Mouse (Mus musculus) midbrain, embryonic 12.5 days (tissue): Measurements from ENCODE around the gene Hes7. TPM values are rescaled to one million over a fixed set of nuclear protein-coding genes. Genes with fewer than 3 reads are reported as not detected.

ENCODE experiments used
- ATAC-seq: fragments of 200-750 bp; cut with Nextera tagmentation; 2 replicates; pipeline ENCODE4 v1.8.0; 2017; ENCODE audit warnings: low read depth, moderate TSS enrichment, moderate library complexity; ENCODE audit not compliant: low FRiP score
- H3K27ac ChIP-seq: fragments of 300-500 bp; sonication (generic); replicated peaks from 2 replicates; pipeline ENCODE4 v1.5.1; 2016; ENCODE audit warnings: mild to moderate bottlenecking
- H3K27me3 ChIP-seq: fragments of 300-500 bp; sonication (generic); 2 replicates; pipeline ENCODE4 v1.6.1; 2016; ENCODE audit warnings: mild to moderate bottlenecking
- H3K36me3 ChIP-seq: fragments of 300-500 bp; sonication (generic); 2 replicates; pipeline ENCODE4 v1.6.1; 2016
- H3K4me1 ChIP-seq: fragments of 300-500 bp; sonication (generic); 2 replicates; pipeline ENCODE4 v1.6.1; 2016
- H3K4me2 ChIP-seq: fragments of 300-500 bp; sonication (generic); replicated peaks from 2 replicates; pipeline ENCODE4 v1.6.1; 2016; ENCODE audit warnings: mild to moderate bottlenecking, moderate library complexity
- H3K4me3 ChIP-seq: fragments of 300-500 bp; sonication (generic); 2 replicates; pipeline ENCODE4 v1.5.1; 2016; ENCODE audit warnings: mild to moderate bottlenecking
- H3K9ac ChIP-seq: fragments of 300-500 bp; sonication (generic); replicated peaks from 2 replicates; pipeline ENCODE4 v1.6.1; 2016; ENCODE audit warnings: mild to moderate bottlenecking, moderate library complexity
- H3K9me3 ChIP-seq: fragments of 300-500 bp; sonication (generic); 2 replicates; pipeline ENCODE4 v1.6.1; 2016; ENCODE audit warnings: mild to moderate bottlenecking
- WGBS: fragments of 180-500 bp; shearing (Covaris S2); methylation state at CpG from one replicate; pipeline ENCODE4 v1.1.7; 2016; 5-methylcytosine and 5-hydroxymethylcytosine counted together
- polyA plus RNA-seq: library from polyadenylated mRNA; unstranded; fragments of >200 nt; fragmentation: Nextera tagmentation; extraction: Ambion mirVana; gene quantifications from 2 replicates; pipeline ENCODE4 v1.2.1, GENCODE M21; 2016

Hes7 gene
- polyA plus RNA-seq, 1 experiment from 2014 or later: 0.38 TPM

DNA sequence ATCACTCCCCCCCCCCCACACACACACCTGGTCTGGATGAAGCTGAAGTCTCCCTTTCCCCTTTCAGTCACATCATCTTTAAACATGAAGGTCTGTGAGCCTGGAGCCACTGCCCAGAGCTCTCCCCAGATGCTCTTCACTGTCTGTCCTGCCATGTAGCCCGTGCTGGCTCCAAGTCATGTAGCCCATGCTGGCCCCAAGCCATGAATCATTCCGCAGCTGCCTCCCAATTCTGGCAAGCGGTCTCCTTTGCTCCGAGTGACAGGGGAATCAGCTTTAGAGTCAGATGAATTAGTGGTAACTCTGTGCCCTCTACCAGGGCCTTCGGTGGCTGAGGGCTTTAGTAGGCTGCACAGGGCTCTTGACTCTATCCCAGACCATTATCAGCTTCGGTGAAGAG, 29.5 kb downstream of the Hes7 start:
- Histone ChIP-seq H3K9ac (no peak overlapping the region), H3K4me1 (peaks cover 5% of the 10 kb centered on the region), H3K36me3 (no peaks in the 10 kb centered on the region), H3K4me2 (no peak overlapping the region), H3K4me3 (no peak overlapping the region), H3K27me3 (peaks cover 18% of the 10 kb centered on the region), H3K27ac (no peak overlapping the region), H3K9me3 (no peaks in the 10 kb centered on the region)
- 83% methylated on average over 6 of the region's 6 CpGs for WGBS
- no peak for ATAC-seq

DNA sequence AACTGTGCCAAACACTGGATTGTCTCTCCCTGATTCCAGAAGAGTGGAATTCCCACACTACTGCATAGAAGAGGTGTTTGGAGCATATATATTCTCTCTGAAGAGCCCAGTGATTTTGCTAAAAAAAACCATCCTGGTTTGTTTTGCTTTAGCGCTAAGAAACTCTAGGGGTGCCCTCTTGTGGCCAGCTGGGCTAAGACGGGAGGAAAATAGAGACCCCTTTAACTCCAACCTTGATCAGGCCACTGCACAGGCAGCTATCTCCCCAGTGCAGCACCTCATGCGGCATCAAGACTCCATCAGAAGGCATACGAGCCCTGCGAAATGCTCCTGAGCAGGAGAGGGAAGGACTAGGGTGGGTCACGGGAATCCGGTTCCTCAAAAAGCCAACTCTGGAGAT, 30.2 kb downstream of the Hes7 start:
- 0 out of 2 replicates have a peak overlapping the region, but pooled peaks have one; percentile 28 for H3K9ac ChIP-seq
- H3K4me1 ChIP-seq: peaks cover 5% of the 10 kb centered on the region
- 5% methylated on average over 7 of the region's 7 CpGs for WGBS
- H3K4me3 ChIP-seq: no peak overlapping the region
- peaks cover 18% of the 10 kb centered on the region for H3K27me3 ChIP-seq
- no peak for ATAC-seq
- H3K4me2 ChIP-seq: peak overlapping the region; percentile 25
- no peak overlapping the region for H3K27ac ChIP-seq
- H3K9me3 ChIP-seq: no peaks in the 10 kb centered on the region
- no peaks in the 10 kb centered on the region for H3K36me3 ChIP-seq

DNA sequence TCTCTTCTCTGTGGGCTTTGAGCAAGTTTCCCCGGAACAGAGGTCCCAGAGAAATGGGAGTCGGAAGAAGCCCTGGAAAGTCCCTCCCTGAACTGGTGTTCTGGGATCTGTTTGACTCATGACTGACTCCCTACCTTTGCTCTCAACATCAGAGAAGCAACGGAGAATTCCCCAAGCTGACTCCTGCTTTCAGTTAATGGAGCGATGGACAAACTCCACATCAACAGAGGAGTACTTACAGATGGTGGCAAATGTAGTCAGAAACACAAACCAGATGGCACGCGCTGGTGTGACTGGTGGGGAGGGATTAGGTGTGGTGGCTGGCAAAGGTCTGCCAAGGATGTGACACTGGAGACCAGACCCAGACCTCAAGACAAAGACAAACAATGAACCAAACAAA, 30.8 kb downstream of the Hes7 start:
- Histone ChIP-seq H3K27ac (no peak overlapping the region), H3K9ac (no peak overlapping the region), H3K36me3 (no peaks in the 10 kb centered on the region), H3K9me3 (no peaks in the 10 kb centered on the region), H3K4me2 (peak overlapping the region; percentile 25), H3K4me3 (no peak overlapping the region), H3K27me3 (peaks cover 18% of the 10 kb centered on the region), H3K4me1 (peaks cover 5% of the 10 kb centered on the region)
- ATAC-seq: no peak
- 69% methylated on average over 6 of the region's 6 CpGs for WGBS

DNA sequence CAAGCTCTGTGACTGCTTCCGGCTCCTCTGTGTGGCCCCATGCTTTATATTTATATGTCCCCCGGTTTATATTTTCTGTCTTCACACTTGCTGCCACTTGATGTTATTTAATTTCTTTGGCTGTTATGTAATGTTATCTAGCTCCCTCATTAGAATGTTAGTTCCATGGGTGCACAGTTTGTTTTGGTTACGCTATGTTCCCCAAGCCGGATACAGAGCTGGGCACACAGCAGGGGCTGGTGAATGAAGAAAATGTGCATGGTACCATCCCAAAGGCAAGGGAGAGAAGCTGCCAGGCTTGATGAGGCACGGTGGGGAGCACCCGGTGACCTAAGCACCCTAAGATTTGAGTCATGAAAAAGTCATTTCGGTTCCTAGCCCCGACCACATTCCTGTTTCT, 33.6 kb downstream of the Hes7 start:
- WGBS: 88% methylated on average over 8 of the region's 8 CpGs

DNA sequence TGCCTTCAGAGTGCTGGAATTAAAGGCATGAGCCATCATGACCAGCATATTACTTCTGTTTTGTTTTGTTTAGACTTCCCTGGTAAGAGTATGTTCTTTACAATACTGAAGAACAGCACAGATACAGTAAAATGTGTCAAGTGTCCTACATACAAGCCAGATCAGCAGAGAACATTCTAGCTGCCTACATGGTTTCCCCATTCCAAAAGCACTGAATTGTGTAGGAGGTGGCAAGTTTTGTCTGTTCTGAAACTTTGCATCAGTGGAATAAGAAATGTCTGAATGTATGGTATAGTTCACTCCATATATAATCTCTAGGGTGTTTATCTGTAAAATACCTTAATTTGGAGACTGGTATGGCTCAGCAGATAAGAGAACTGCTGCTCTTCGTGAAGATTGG, 35.1 kb downstream of the Hes7 start:
- Histone ChIP-seq H3K4me1 (peaks cover 13% of the 10 kb centered on the region), H3K27me3 (peaks cover 55% of the 10 kb centered on the region), H3K9me3 (no peaks in the 10 kb centered on the region), H3K27ac (no peak overlapping the region), H3K36me3 (no peaks in the 10 kb centered on the region), H3K4me3 (no peak overlapping the region), H3K9ac (no peak overlapping the region), H3K4me2 (no peak overlapping the region)
- WGBS: 76% methylated on average over 1 of the region's 1 CpGs
- no peak for ATAC-seq

More for the DNA sequence above, 33.6 kb downstream of the Hes7 start:
- no peak overlapping the region for H3K4me3 ChIP-seq
- H3K9ac ChIP-seq: no peak overlapping the region
- H3K27me3 ChIP-seq: peaks cover 46% of the 10 kb centered on the region
- H3K4me1 ChIP-seq: peaks cover 13% of the 10 kb centered on the region
- no peaks in the 10 kb centered on the region for H3K36me3 ChIP-seq
- H3K9me3 ChIP-seq: no peaks in the 10 kb centered on the region
- no peak for ATAC-seq
- no peak overlapping the region for H3K4me2 ChIP-seq
- H3K27ac ChIP-seq: no peak overlapping the region

DNA sequence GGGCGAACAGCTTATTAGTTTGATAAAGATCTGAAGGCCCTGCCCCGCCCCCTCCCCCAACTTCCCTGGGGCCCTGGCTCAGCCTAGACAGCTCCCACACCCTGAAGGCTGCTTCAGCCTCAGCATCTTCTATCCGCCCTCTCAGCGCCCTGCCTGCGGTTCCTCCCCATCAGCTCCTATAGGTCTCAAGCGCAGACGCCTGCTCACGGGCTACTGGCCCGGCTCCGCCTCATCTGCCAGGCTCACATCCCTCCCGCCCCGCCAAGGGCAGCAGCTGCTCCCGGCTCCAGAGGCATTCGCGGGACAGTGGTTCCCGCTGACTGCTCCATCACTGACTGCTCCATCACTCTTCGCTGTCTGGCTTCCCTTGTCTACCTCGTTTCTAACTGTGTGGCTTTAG, 36.6 kb downstream of the Hes7 start, which contains the start of gene Alox12b:
TSS of gene Alox12b (plus strand) at position 190 of the 400 bp plus-strand sequence.
- Histone ChIP-seq H3K4me3 (peak within 1 kb of the TSS; percentile 22), H3K4me1 (peaks cover 8% of the 10 kb centered on the region), H3K9ac (peak within 1 kb of the TSS; percentile 41; the same call in 1 of the 2 replicates), H3K27ac (no peak within 1 kb of the TSS), H3K36me3 (no peaks in the 10 kb centered on the region), H3K9me3 (no peaks in the 10 kb centered on the region), H3K4me2 (peak within 1 kb of the TSS; percentile 47), H3K27me3 (peaks cover 50% of the 10 kb centered on the region)
- WGBS: 3% methylated on average over 18 of the region's 18 CpGs
- ATAC-seq: no peak

DNA sequence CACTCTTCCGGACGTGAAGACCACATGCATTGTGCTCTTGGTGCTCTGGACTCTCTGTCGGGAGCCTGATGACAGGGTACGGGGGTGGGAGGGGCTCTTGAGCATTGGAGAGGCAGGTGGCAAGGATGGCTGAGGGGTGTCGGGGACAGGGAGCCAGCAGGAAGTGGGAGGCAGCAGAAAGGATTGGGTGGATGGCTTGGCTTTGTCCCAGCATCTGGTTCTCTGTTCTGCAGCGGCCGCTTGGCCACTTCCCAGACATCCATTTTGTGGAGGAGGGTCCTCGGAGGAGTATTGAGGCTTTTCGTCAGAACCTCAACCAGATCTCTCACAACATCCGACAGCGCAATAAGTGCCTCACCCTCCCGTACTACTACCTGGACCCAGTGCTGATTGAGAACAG, 49.1 kb downstream of the Hes7 start:
- no peaks in the 10 kb centered on the region for H3K36me3 ChIP-seq
- peaks cover 7% of the 10 kb centered on the region; the same call in 1 of the 2 replicates for H3K27me3 ChIP-seq
- no peak overlapping the region for H3K9ac ChIP-seq
- WGBS: 85% methylated on average over 12 of the region's 12 CpGs
- no peak overlapping the region for H3K4me3 ChIP-seq
- no peak for ATAC-seq
- H3K4me2 ChIP-seq: no peak overlapping the region
- no peak overlapping the region for H3K27ac ChIP-seq
- H3K9me3 ChIP-seq: no peaks in the 10 kb centered on the region
- no peaks in the 10 kb centered on the region for H3K4me1 ChIP-seq

DNA sequence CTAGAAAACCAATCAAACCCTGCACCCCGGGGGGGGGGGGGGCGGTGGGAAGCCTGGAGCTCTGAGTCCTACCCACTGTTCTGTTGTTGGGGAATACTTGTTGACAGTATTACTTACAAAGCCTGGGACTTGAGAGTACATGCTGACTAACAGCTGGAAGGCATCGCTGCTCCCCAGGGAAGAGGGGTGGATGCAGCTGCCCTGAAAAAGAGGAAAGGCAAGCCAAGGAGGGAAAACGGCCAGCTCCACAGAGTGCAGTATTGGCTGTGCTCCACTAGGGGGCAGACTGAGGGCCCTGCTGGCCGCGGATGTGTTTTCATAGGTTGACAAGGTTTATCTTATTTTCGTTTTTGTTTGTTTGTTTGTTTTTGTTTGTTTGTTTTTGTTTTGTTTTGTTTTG, 51.4 kb downstream of the Hes7 start:
- ATAC-seq: no peak
- WGBS: 25% methylated on average over 7 of the region's 7 CpGs
- H3K36me3 ChIP-seq: no peaks in the 10 kb centered on the region

DNA sequence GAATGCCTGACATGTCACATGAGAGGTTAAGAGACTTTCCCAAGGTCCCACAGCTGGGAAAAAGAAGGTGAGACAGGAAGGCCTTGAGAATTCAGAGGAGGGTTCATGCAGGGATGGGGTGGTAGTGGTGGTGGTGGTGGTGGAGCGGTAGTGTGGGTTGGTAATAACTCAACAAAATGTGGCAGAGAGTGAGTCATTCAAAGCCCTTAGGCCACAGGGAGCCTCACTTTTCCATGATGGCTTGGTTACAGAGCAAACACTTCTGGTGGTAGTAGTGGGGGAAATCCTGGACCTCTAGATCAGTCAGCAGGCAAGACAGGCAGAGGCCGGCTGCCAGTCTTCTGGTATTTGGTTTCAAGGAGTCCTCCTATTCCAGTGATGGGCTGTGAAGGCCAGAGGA, 52.4 kb downstream of the Hes7 start:
- H3K36me3 ChIP-seq: no peaks in the 10 kb centered on the region
- H3K9me3 ChIP-seq: no peaks in the 10 kb centered on the region
- H3K4me1 ChIP-seq: no peaks in the 10 kb centered on the region
- H3K4me2 ChIP-seq: no peak overlapping the region
- no peak overlapping the region for H3K9ac ChIP-seq
- WGBS: 96% methylated on average over 2 of the region's 2 CpGs
- H3K27me3 ChIP-seq: peaks cover 7% of the 10 kb centered on the region; the same call in 1 of the 2 replicates
- ATAC-seq: no peak
- no peak overlapping the region for H3K27ac ChIP-seq
- H3K4me3 ChIP-seq: no peak overlapping the region

More for the DNA sequence above, 51.4 kb downstream of the Hes7 start:
- no peak overlapping the region for H3K27ac ChIP-seq
- no peak overlapping the region for H3K9ac ChIP-seq
- H3K4me3 ChIP-seq: no peak overlapping the region
- peaks cover 7% of the 10 kb centered on the region; the same call in 1 of the 2 replicates for H3K27me3 ChIP-seq
- H3K9me3 ChIP-seq: no peaks in the 10 kb centered on the region
- no peak overlapping the region for H3K4me2 ChIP-seq
- no peaks in the 10 kb centered on the region for H3K4me1 ChIP-seq

Other genes starting within 250 kb of the Hes7 start
- 60.4 and 65.3 TPM in 2 replicates for gene Ndel1, start 248.5 kb upstream of the Hes7 start, polyA plus RNA-seq
- gene Rnf222, start 231.9 kb upstream of the Hes7 start, polyA plus RNA-seq: 0.10 TPM in 1 of 2 replicates, not detected in the other
- gene Rpl26, start 218.8 kb upstream of the Hes7 start, polyA plus RNA-seq: 743 and 773 TPM in 2 replicates
- 0.20 TPM in 1 of 2 replicates, not detected in the other for gene Odf4, start 193.3 kb upstream of the Hes7 start, polyA plus RNA-seq
- gene Arhgef15, start 162.9 kb upstream of the Hes7 start, polyA plus RNA-seq: 5.9 and 6.7 TPM in 2 replicates
- gene Slc25a35, start 152.3 kb upstream of the Hes7 start, polyA plus RNA-seq: 1.7 and 1.9 TPM in 2 replicates
- 39.2 and 42.1 TPM in 2 replicates for gene Rangrf, start 145.2 kb upstream of the Hes7 start, polyA plus RNA-seq
- 34.7 and 38.7 TPM in 2 replicates for gene Pfas, start 111.9 kb upstream of the Hes7 start, polyA plus RNA-seq
- 72.4 and 77.1 TPM in 2 replicates for gene Ctc1, start 104.5 kb upstream of the Hes7 start, polyA plus RNA-seq
- 139 and 142 TPM in 2 replicates for gene Aurkb, start 74.8 kb upstream of the Hes7 start, polyA plus RNA-seq
- gene Borcs6, start 60.7 kb upstream of the Hes7 start, polyA plus RNA-seq: 13.3 and 16.3 TPM in 2 replicates
- gene Tmem107, start 49.6 kb upstream of the Hes7 start, polyA plus RNA-seq: 45.1 and 48.3 TPM in 2 replicates
- gene Vamp2, start 31.9 kb upstream of the Hes7 start, polyA plus RNA-seq: 123 and 131 TPM in 2 replicates
- gene Per1, start 25.2 kb upstream of the Hes7 start, polyA plus RNA-seq: 9.8 and 10.9 TPM in 2 replicates
- 0.18 and 0.29 TPM in 2 replicates for gene 9130213A22Rik, start 2.2 kb downstream of the Hes7 start, polyA plus RNA-seq
- gene Aloxe3, start 5.5 kb downstream of the Hes7 start, polyA plus RNA-seq: 0.66 and 0.67 TPM in 2 replicates
- 0.06 TPM in 1 of 2 replicates, not detected in the other for gene Alox12b, start 36.6 kb downstream of the Hes7 start, polyA plus RNA-seq
- 0.13 TPM in 1 of 2 replicates, not detected in the other for gene Alox8, start 77.4 kb downstream of the Hes7 start, polyA plus RNA-seq
- gene Gucy2e, start 116.6 kb downstream of the Hes7 start, polyA plus RNA-seq: 0.23 and 0.25 TPM in 2 replicates
- gene Cntrob, start 203.4 kb downstream of the Hes7 start, polyA plus RNA-seq: 40.1 and 45.6 TPM in 2 replicates
- gene Trappc1, start 203.6 kb downstream of the Hes7 start, polyA plus RNA-seq: 186 and 187 TPM in 2 replicates
- 4.4 and 4.5 TPM in 2 replicates for gene Kcnab3, start 205.9 kb downstream of the Hes7 start, polyA plus RNA-seq
- gene Rnf227, start 220.1 kb downstream of the Hes7 start, polyA plus RNA-seq: 48.4 and 50.5 TPM in 2 replicates
- 78.7 and 88.5 TPM in 2 replicates for gene Chd3, start 249.0 kb downstream of the Hes7 start, polyA plus RNA-seq